19 mouse cellular contexts compared by ENCODE assay signal in the genomic region with DNA sequence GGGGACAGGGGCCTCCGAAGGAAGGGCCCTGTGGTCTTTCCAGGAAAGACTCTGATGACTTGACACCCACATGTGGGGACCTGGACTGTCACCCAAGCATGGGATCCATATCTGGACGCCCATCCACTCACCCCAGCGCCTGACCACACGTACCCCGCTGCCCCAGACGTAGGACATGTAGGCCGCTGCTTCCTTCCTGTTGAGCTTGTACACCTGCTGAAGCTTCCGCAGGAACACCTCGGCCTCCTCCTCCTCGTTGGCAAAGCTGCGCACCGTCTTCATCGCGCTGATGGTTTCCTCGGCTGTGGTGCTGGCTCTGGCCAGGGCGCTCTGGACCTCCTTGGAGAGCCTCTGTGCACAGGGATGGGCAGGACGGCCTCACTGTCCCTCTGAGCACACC. TPM values are rescaled to one million over a fixed set of nuclear protein-coding genes. Genes with fewer than 3 reads are reported as not detected.
DNase-seq lines count a peak whose midpoint lies in the region; ATAC-seq and TF ChIP-seq lines count a peak whose summit lies in the region.
"Had no signal": no experiment of that assay in that cellular context is flagged by ENCODE, and none has a peak within 500 bp of the region (broad histone marks: within the 10 kb centered on the region; RNA-seq: fewer than 3 reads in every experiment).

No protein-coding gene starts in this region.

- no peaks in the 10 kb centered on the region for H3K36me3 ChIP-seq in heart, embryonic 16.5 days (ENCODE audit: control insufficient read depth, insufficient read depth)
- H3K36me3 ChIP-seq in thymus, adult 2 months (ENCODE audit: control insufficient read depth, insufficient read depth, low read length) = no peaks in the 10 kb centered on the region
- no peaks in the 10 kb centered on the region for H3K36me3 ChIP-seq in limb, embryonic 10.5 days
- H3K36me3 ChIP-seq: embryonic facial prominence, embryonic 15.5 days; forebrain, embryonic 12.5 days; midbrain, embryonic 15.5 days; neural tube, embryonic 13.5 days had no signal

- no peaks in the 10 kb centered on the region for H3K27me3 ChIP-seq in heart, embryonic 16.5 days (ENCODE audit: control insufficient read depth, insufficient read depth, low read length)
- H3K27me3 ChIP-seq in thymus, adult 2 months (ENCODE audit: control insufficient read depth, insufficient read depth, low read length) = no peaks in the 10 kb centered on the region
- no peaks in the 10 kb centered on the region for H3K27me3 ChIP-seq in limb, embryonic 10.5 days (ENCODE audit: low read depth, poor library complexity, severe bottlenecking)
- H3K27me3 ChIP-seq: CH12.LX; embryonic facial prominence, embryonic 15.5 days; midbrain, embryonic 15.5 days had no signal

- no peak for DNase-seq in heart, adult 8-10 months (ENCODE audit: low spot score)
- peak; percentile 68 for DNase-seq in thymus, adult 2 months
- no peak for DNase-seq in limb, embryonic 10.5 days (ENCODE audit: low spot score)
- DNase-seq in cerebellum, adult 11-12 months = no peak
- DNase-seq: adrenal gland, postnatal 14 days; cerebellum, adult 9-10 months; gastrocnemius, adult 2 months; heart, adult 11 months; heart, postnatal 4 days; kidney, adult 18-20 months had no signal

- H3K4me3 ChIP-seq in heart, embryonic 16.5 days (ENCODE audit: low read length) = no peak overlapping the region
- peak overlapping the region; percentile 42 for H3K4me3 ChIP-seq in thymus, adult 2 months (ENCODE audit: control insufficient read depth, insufficient read depth, low read length)
- no peak overlapping the region for H3K4me3 ChIP-seq in limb, embryonic 10.5 days
- H3K4me3 ChIP-seq: embryonic facial prominence, embryonic 15.5 days; forebrain, embryonic 12.5 days; gastrocnemius, adult 2 months; midbrain, embryonic 15.5 days; neural tube, embryonic 13.5 days had no signal

- H3K4me2 ChIP-seq in heart, embryonic 16.5 days (ENCODE audit: low read depth, low read length) = no peak overlapping the region
- H3K4me2 ChIP-seq: embryonic facial prominence, embryonic 15.5 days; forebrain, embryonic 12.5 days; midbrain, embryonic 15.5 days; neural tube, embryonic 13.5 days had no signal

- WGBS in heart, embryonic 16.5 days = 84% methylated on average over 17 of the region's 17 CpGs
- WGBS in thymus, adult 2 months = 9% methylated on average over 17 of the region's 17 CpGs
- 94% methylated on average over 17 of the region's 17 CpGs for WGBS in limb, embryonic 10.5 days

- TF ChIP-seq POLR2A in thymus, adult 2 months (IDR thresholded peaks at IDR 0.05; ENCODE audit: control insufficient read depth, extremely low read depth, insufficient read depth, low read length, poor library complexity) = peak; percentile 47; the same call in 1 of the 2 replicates

- H3K4me1 ChIP-seq in heart, embryonic 16.5 days (ENCODE audit: control insufficient read depth, insufficient read depth, low read length) = peaks cover 16% of the 10 kb centered on the region
- H3K4me1 ChIP-seq in thymus, adult 2 months (replicated peaks; ENCODE audit: control insufficient read depth, insufficient read depth, low read length) = peaks cover 95% of the 10 kb centered on the region
- H3K4me1 ChIP-seq in limb, embryonic 10.5 days = peaks cover 37% of the 10 kb centered on the region

- ATAC-seq in heart, embryonic 16.5 days (replicated peaks; ENCODE audit: extremely low read depth, insufficient read depth, low FRiP score) = no peak
- peak; percentile 19 for ATAC-seq in CD4-positive, CD25-positive, alpha-beta regulatory T cell, adult 4 months
- peak; percentile 5 for ATAC-seq in inflammation-experienced regulatory T-cells, adult 6 months
- no peak for ATAC-seq in megakaryocyte-erythroid progenitor cell, adult 5-6 weeks (replicated peaks; ENCODE audit: low FRiP score, low TSS enrichment, poor library complexity, severe bottlenecking)

- peak overlapping the region; percentile 34; the same call in 1 of the 2 replicates for H3K27ac ChIP-seq in heart, embryonic 16.5 days (ENCODE audit: low read length)
- H3K27ac ChIP-seq in thymus, adult 2 months (ENCODE audit: control insufficient read depth, insufficient read depth, low read length) = peak overlapping the region; percentile 99
- H3K27ac ChIP-seq in limb, embryonic 10.5 days = no peak overlapping the region
- H3K27ac ChIP-seq: embryonic facial prominence, embryonic 15.5 days; gastrocnemius, adult 2 months had no signal

- H3K9ac ChIP-seq in heart, embryonic 16.5 days (ENCODE audit: low read length) = no peak overlapping the region; the same call in 1 of the 2 replicates
- H3K9ac ChIP-seq: embryonic facial prominence, embryonic 15.5 days; forebrain, embryonic 12.5 days; midbrain, embryonic 15.5 days; neural tube, embryonic 13.5 days had no signal

- H3K9me3 ChIP-seq in heart, embryonic 16.5 days (replicated peaks; ENCODE audit: control insufficient read depth, low read length) = no peaks in the 10 kb centered on the region
- H3K9me3 ChIP-seq in limb, embryonic 10.5 days (replicated peaks) = no peaks in the 10 kb centered on the region
- H3K9me3 ChIP-seq: embryonic facial prominence, embryonic 15.5 days; forebrain, embryonic 12.5 days; midbrain, embryonic 15.5 days; neural tube, embryonic 13.5 days had no signal

- no peak for TF ChIP-seq CTCF in thymus, adult 2 months (IDR thresholded peaks at IDR 0.05; ENCODE audit: borderline replicate concordance, control insufficient read depth, extremely low read depth, insufficient read depth, low read length, poor library complexity)

RNA-seq across cellular contexts. Expression of gene Abcb9, which starts 15.7 kb away (rescaled TPM):
- polyA plus RNA-seq in heart, embryonic 16.5 days (2015; fragmentation: Nextera tagmentation; extraction: Ambion mirVana) = 3.8 and 7.2 TPM in 2 replicates
- total RNA-seq in heart, adult 8-10 months (2022) = 10 to 100 TPM in 3 of 4 experiments, 1 to 10 TPM in 1; 9.5 to 11.9 (median 11.1) TPM
- 10 to 100 TPM; 16.1 to 16.6 TPM for polyA plus RNA-seq in CD4-positive, CD25-positive, alpha-beta regulatory T cell, adult 4 months (2017; shearing (Covaris generic))
- polyA plus RNA-seq in inflammation-experienced regulatory T-cells, adult 6 months (2017; shearing (Covaris generic)) = 10 to 100 TPM; 13.2 to 23.3 (median 16.7) TPM
- polyA plus RNA-seq in thymus, adult 2 months (2012; rRNA removed) = 48.2 and 54.0 TPM in 2 replicates
- polyA plus RNA-seq in limb, embryonic 10.5 days (2016; fragmentation: Nextera tagmentation; extraction: Ambion mirVana) = 0.13 and 0.55 TPM in 2 replicates
- 5.2 and 9.3 TPM in 2 replicates for total RNA-seq in megakaryocyte-erythroid progenitor cell, adult 5-6 weeks (2014; fragmentation: Nextera tagmentation)
- total RNA-seq in megakaryocyte-erythroid progenitor cell, adult 5-6 weeks (2017) = 0.95 and 3.5 TPM in 2 replicates

RNA-seq across cellular contexts. Expression of gene Ogfod2, which starts 32.2 kb away (rescaled TPM):
- polyA plus RNA-seq in heart, embryonic 16.5 days (2015; fragmentation: Nextera tagmentation; extraction: Ambion mirVana) = 21.3 and 24.2 TPM in 2 replicates
- total RNA-seq in heart, adult 8-10 months (2022) = 10 to 100 TPM; 14.1 to 20.7 (median 19.2) TPM
- 10 to 100 TPM; 25.6 to 51.6 TPM for polyA plus RNA-seq in CD4-positive, CD25-positive, alpha-beta regulatory T cell, adult 4 months (2017; shearing (Covaris generic))
- 10 to 100 TPM; 16.0 to 23.0 (median 22.9) TPM for polyA plus RNA-seq in inflammation-experienced regulatory T-cells, adult 6 months (2017; shearing (Covaris generic))
- 87.7 and 88.9 TPM in 2 replicates for polyA plus RNA-seq in thymus, adult 2 months (2012; rRNA removed)
- 13.2 and 16.2 TPM in 2 replicates for polyA plus RNA-seq in limb, embryonic 10.5 days (2016; fragmentation: Nextera tagmentation; extraction: Ambion mirVana)
- total RNA-seq in megakaryocyte-erythroid progenitor cell, adult 5-6 weeks (2014; fragmentation: Nextera tagmentation) = 16.1 and 16.8 TPM in 2 replicates
- total RNA-seq in megakaryocyte-erythroid progenitor cell, adult 5-6 weeks (2017) = 8.0 and 11.9 TPM in 2 replicates

RNA-seq across cellular contexts. Expression of gene Arl6ip4, which starts 36.0 kb away (rescaled TPM):
- 72.6 and 78.1 TPM in 2 replicates for polyA plus RNA-seq in heart, embryonic 16.5 days (2015; fragmentation: Nextera tagmentation; extraction: Ambion mirVana)
- total RNA-seq in heart, adult 8-10 months (2022) = 10 to 100 TPM; 34.8 to 38.4 (median 37.4) TPM
- 10 to 100 TPM; 48.7 to 61.0 TPM for polyA plus RNA-seq in CD4-positive, CD25-positive, alpha-beta regulatory T cell, adult 4 months (2017; shearing (Covaris generic))
- polyA plus RNA-seq in inflammation-experienced regulatory T-cells, adult 6 months (2017; shearing (Covaris generic)) = 10 to 100 TPM; 55.1 to 59.0 (median 56.1) TPM
- 50.8 and 53.5 TPM in 2 replicates for polyA plus RNA-seq in thymus, adult 2 months (2012; rRNA removed)
- polyA plus RNA-seq in limb, embryonic 10.5 days (2016; fragmentation: Nextera tagmentation; extraction: Ambion mirVana) = 139 and 150 TPM in 2 replicates
- 88.4 and 129 TPM in 2 replicates for total RNA-seq in megakaryocyte-erythroid progenitor cell, adult 5-6 weeks (2014; fragmentation: Nextera tagmentation)
- total RNA-seq in megakaryocyte-erythroid progenitor cell, adult 5-6 weeks (2017) = 120 and 128 TPM in 2 replicates

RNA-seq across cellular contexts. Expression of gene Vps37b, which starts 47.8 kb away (rescaled TPM):
- 58.7 and 61.4 TPM in 2 replicates for polyA plus RNA-seq in heart, embryonic 16.5 days (2015; fragmentation: Nextera tagmentation; extraction: Ambion mirVana)
- total RNA-seq in heart, adult 8-10 months (2022) = 10 to 100 TPM; 13.7 to 24.0 (median 16.5) TPM
- 10 to 100 TPM; 17.8 to 22.1 TPM for polyA plus RNA-seq in CD4-positive, CD25-positive, alpha-beta regulatory T cell, adult 4 months (2017; shearing (Covaris generic))
- 10 to 100 TPM; 18.4 to 21.9 (median 18.7) TPM for polyA plus RNA-seq in inflammation-experienced regulatory T-cells, adult 6 months (2017; shearing (Covaris generic))
- 111 and 119 TPM in 2 replicates for polyA plus RNA-seq in thymus, adult 2 months (2012; rRNA removed)
- polyA plus RNA-seq in limb, embryonic 10.5 days (2016; fragmentation: Nextera tagmentation; extraction: Ambion mirVana) = 40.5 and 42.6 TPM in 2 replicates
- 20.8 and 34.3 TPM in 2 replicates for total RNA-seq in megakaryocyte-erythroid progenitor cell, adult 5-6 weeks (2014; fragmentation: Nextera tagmentation)
- total RNA-seq in megakaryocyte-erythroid progenitor cell, adult 5-6 weeks (2017) = 12.8 and 15.5 TPM in 2 replicates

Comparison
In these comparisons a context has a peak if more than half of its experiments do, and no peak if none do; other contexts are left out.
1. ATAC-seq: peak in CD4-positive, CD25-positive, alpha-beta regulatory T cell, adult 4 months (single experiment) and inflammation-experienced regulatory T-cells, adult 6 months (single experiment); none in heart, embryonic 16.5 days (single experiment) and megakaryocyte-erythroid progenitor cell, adult 5-6 weeks (single experiment).